In genomic region chr16:91011021-91011683, GRCm38 (mm10) we compare ENCODE assay signal across 8 mouse cellular contexts. TPM values are rescaled to one million over a fixed set of nuclear protein-coding genes. Genes with fewer than 3 reads are reported as not detected.
A peak's percentile ranks its signal among the peaks of the same experiment; 100 is the strongest.
DNase-seq lines count a peak whose midpoint lies in the region; ATAC-seq and TF ChIP-seq lines count a peak whose summit lies in the region.

Gene Synj1, minus strand, starts transcription at chr16:91011308.

- peak; percentile 38 for TF ChIP-seq CTCF in lung, postnatal 0 days (IDR thresholded peaks at IDR 0.05)

- peaks cover 21% of the 10 kb centered on the region for H3K4me1 ChIP-seq in hindbrain, embryonic 10.5 days (replicated peaks)
- no peaks in the 10 kb centered on the region for H3K4me1 ChIP-seq in lung, postnatal 0 days (ENCODE audit: insufficient read depth, low read depth, low read length)

- DNase-seq in MEL-GATA-1-ER (ENCODE audit: extremely low read depth, low read depth): peak; percentile 65
- peak; percentile 90 for DNase-seq in cerebellum, adult 8-10 months
- peak; percentile 91 for DNase-seq in hindbrain, embryonic 10.5 days (ENCODE audit: low spot score)
- peak; percentile 95 for DNase-seq in layer of hippocampus, adult 9-11 months
- DNase-seq in lung, postnatal 0 days (ENCODE audit: low spot score): peak; percentile 98
- DNase-seq in ovary, postnatal 14 days (ENCODE audit: low spot score): peak; percentile 84
- peak; percentile 91 for DNase-seq in thymus, postnatal 14 days

- peak; percentile 86 for ATAC-seq in frontal cortex, adult (ENCODE audit: low TSS enrichment)
- ATAC-seq in lung, postnatal 0 days: peak; percentile 97

- H3K9ac ChIP-seq in lung, postnatal 0 days (replicated peaks; ENCODE audit: low read depth): peak within 1 kb of the TSS; percentile 95

- peak within 1 kb of the TSS; percentile 84 for H3K4me2 ChIP-seq in lung, postnatal 0 days (replicated peaks; ENCODE audit: low read depth, low read length)

- no peaks in the 10 kb centered on the region for H3K9me3 ChIP-seq in hindbrain, embryonic 10.5 days
- H3K9me3 ChIP-seq in lung, postnatal 0 days (ENCODE audit: low read length): no peaks in the 10 kb centered on the region

- no peaks in the 10 kb centered on the region for H3K27me3 ChIP-seq in hindbrain, embryonic 10.5 days (ENCODE audit: insufficient read depth, poor library complexity, severe bottlenecking)
- no peaks in the 10 kb centered on the region for H3K27me3 ChIP-seq in lung, postnatal 0 days (replicated peaks; ENCODE audit: insufficient read depth, low read length)

- peak within 1 kb of the TSS; percentile 92 for H3K27ac ChIP-seq in hindbrain, embryonic 10.5 days
- H3K27ac ChIP-seq in lung, postnatal 0 days (ENCODE audit: low read length): peak within 1 kb of the TSS; percentile 91

- H3K36me3 ChIP-seq in hindbrain, embryonic 10.5 days: peaks cover 34% of the 10 kb centered on the region
- H3K36me3 ChIP-seq in lung, postnatal 0 days (ENCODE audit: insufficient read depth, low read length): peaks cover 10% of the 10 kb centered on the region; the same call in 1 of the 2 replicates

- under 1% methylated on average over 66 of the region's 66 CpGs for WGBS in hindbrain, embryonic 10.5 days
- under 1% methylated on average over 50 of the region's 66 CpGs for WGBS in lung, postnatal 0 days

- TF ChIP-seq EP300 in lung, postnatal 0 days (IDR thresholded peaks at IDR 0.05): no peak

- peak within 1 kb of the TSS; percentile 68 for H3K4me3 ChIP-seq in hindbrain, embryonic 10.5 days
- peak within 1 kb of the TSS; percentile 91 for H3K4me3 ChIP-seq in lung, postnatal 0 days (ENCODE audit: low read depth, low read length)

RNA-seq across cellular contexts. Expression of gene Synj1, which starts in this region (rescaled TPM):
- polyA plus RNA-seq in hindbrain, embryonic 10.5 days (2016; fragmentation: Nextera tagmentation; extraction: Ambion mirVana): 14.2 and 19.3 TPM in 2 replicates
- 12.7 and 13.1 TPM in 2 replicates for polyA plus RNA-seq in lung, postnatal 0 days (2015; fragmentation: Nextera tagmentation; extraction: Ambion mirVana)

Comparison
In these comparisons a context has a peak if more than half of its experiments do, and no peak if none do; other contexts are left out.
1. Peak in every context shown above with its lines: DNase-seq, ATAC-seq, H3K4me3 ChIP-seq and H3K27ac ChIP-seq.